Mouse (Mus musculus) central nervous system, embryonic 11.5 days (tissue): Measurements from ENCODE around the gene Irs1. TPM values are rescaled to one million over a fixed set of nuclear protein-coding genes. Genes with fewer than 3 reads are reported as not detected.

Experiments
- polyA plus RNA-seq: library from polyadenylated mRNA; depleted of rRNA; stranded (reverse); fragments of >200 nt; gene quantifications from 2 replicates; pipeline ENCODE4 v1.2.3, GENCODE M21; 2012; rRNA removed

Gene Irs1
- 10.6 and 17.1 TPM in 2 replicates for polyA plus RNA-seq

GRCm38 (mm10) chr1:82291151-82291797, at the start of gene Irs1:
Gene Irs1 (minus strand): TSS chr1:82291416.

GRCm38 (mm10) chr1:82316111-82316745, 25.0 kb upstream of the Irs1 start, which contains the start of gene Rhbdd1:
Gene Rhbdd1 (plus strand): TSS chr1:82316452.

GRCm38 (mm10) chr1:82232812-82233211, 58.4 kb downstream of the Irs1 start, which contains the start of gene Gm9747:
Gene Gm9747 (plus strand): TSS chr1:82233112.

Other genes with a start within 250 kb of the Irs1 start
- 0.45 TPM in 1 of 2 replicates, not detected in the other for gene Gm9747, start 58.3 kb downstream of the Irs1 start, polyA plus RNA-seq
- 3.5 and 7.8 TPM in 2 replicates for gene Rhbdd1, start 25.0 kb upstream of the Irs1 start, polyA plus RNA-seq